Mouse (Mus musculus) midbrain, embryonic 13.5 days (tissue): Measurements from ENCODE around the gene Afg1l. TPM values are rescaled to one million over a fixed set of nuclear protein-coding genes. Genes with fewer than 3 reads are reported as not detected.

Experiments used
- ATAC-seq: fragments of 200-750 bp; cut with Nextera tagmentation; 2 replicates; pipeline ENCODE4 v1.8.0; 2017; ENCODE audit warnings: mild to moderate bottlenecking, moderate TSS enrichment, moderate library complexity
- H3K27ac ChIP-seq: fragments of 300-500 bp; sonication (generic); 2 replicates; pipeline ENCODE4 v1.5.1; 2015; ENCODE audit warnings: inconsistent platforms, mild to moderate bottlenecking, moderate library complexity
- H3K27me3 ChIP-seq: fragments of 300-500 bp; sonication (generic); 2 replicates; pipeline ENCODE4 v1.6.1; 2015; ENCODE audit warnings: mild to moderate bottlenecking, inconsistent platforms
- H3K36me3 ChIP-seq: fragments of 300-500 bp; sonication (generic); 2 replicates; pipeline ENCODE4 v1.6.1; 2015; ENCODE audit warnings: mild to moderate bottlenecking, inconsistent platforms
- H3K4me1 ChIP-seq: fragments of 300-500 bp; sonication (generic); replicated peaks from 2 replicates; pipeline ENCODE4 v1.6.1; 2015; ENCODE audit warnings: inconsistent platforms
- H3K4me2 ChIP-seq: fragments of 300-500 bp; sonication (generic); replicated peaks from 2 replicates; pipeline ENCODE4 v1.6.1; 2015; ENCODE audit warnings: moderate library complexity, mild to moderate bottlenecking, inconsistent platforms
- H3K4me3 ChIP-seq: fragments of 300-500 bp; sonication (generic); replicated peaks from 2 replicates; pipeline ENCODE4 v1.5.1; 2015; ENCODE audit warnings: mild to moderate bottlenecking, inconsistent platforms
- H3K9ac ChIP-seq: fragments of 300-500 bp; sonication (generic); replicated peaks from 2 replicates; pipeline ENCODE4 v1.6.1; 2015; ENCODE audit warnings: mild to moderate bottlenecking, inconsistent platforms
- H3K9me3 ChIP-seq: fragments of 300-500 bp; sonication (generic); 2 replicates; pipeline ENCODE4 v1.6.1; 2016; ENCODE audit warnings: mild to moderate bottlenecking, inconsistent platforms
- WGBS: fragments of 180-500 bp; shearing (Covaris S2); methylation state at CpG from one replicate; pipeline ENCODE4 v1.1.7; 2015; 5-methylcytosine and 5-hydroxymethylcytosine counted together
- polyA plus RNA-seq: library from polyadenylated mRNA; unstranded; fragments of >200 nt; fragmentation: Nextera tagmentation; extraction: Ambion mirVana; gene quantifications from 2 replicates; pipeline ENCODE4 v1.2.1, GENCODE M21; 2015

Afg1l gene
- polyA plus RNA-seq, 1 experiment from 2014 or later = 4.8 TPM

DNA sequence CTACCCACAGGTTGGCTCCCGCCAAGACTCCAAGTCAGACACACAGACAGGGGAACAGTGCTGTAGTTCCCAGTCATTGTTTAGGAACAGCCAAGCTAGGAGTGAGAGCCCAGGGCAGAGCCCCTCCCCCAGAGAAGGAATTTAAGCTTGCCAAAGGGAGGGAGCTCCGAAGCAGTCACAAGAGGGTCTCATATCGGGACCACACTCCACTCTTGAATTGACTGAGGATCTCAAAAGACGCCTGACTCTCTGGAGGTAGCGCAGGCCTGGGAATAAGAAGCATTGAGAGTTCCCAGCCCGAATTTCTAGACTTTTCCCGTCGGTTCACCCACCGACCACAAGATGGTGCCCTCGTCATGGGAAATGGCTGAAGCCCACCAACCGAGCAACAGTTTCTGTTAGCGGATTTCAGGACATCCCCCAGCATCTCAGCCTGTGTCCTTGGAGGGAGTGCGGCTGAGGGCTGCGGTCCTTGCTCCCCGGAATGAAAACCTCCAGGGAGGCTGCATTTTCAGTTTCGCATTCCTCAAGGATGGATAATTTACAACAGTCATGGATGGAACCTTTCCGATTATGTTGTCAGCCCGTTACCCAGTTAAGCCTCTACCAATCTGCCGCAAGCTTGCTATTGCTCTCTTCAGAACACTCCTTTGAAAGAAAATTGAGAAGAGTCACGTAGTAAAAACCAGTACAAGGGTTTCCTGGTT, 170.2 kb downstream of the Afg1l start:
- Histone ChIP-seq H3K4me1 (peaks cover 6% of the 10 kb centered on the region; the same call in 1 of the 2 replicates), H3K4me3 (peak overlapping the region; percentile 27), H3K9me3 (no peaks in the 10 kb centered on the region), H3K36me3 (peaks cover 5% of the 10 kb centered on the region; the same call in 1 of the 2 replicates), H3K27ac (no peak overlapping the region), H3K27me3 (peaks cover 29% of the 10 kb centered on the region), H3K4me2 (peak overlapping the region; percentile 55), H3K9ac (peak overlapping the region; percentile 49; the same call in 1 of the 2 replicates)
- ATAC-seq = peak; percentile 84
- 6% methylated on average over 20 of the region's 20 CpGs for WGBS

DNA sequence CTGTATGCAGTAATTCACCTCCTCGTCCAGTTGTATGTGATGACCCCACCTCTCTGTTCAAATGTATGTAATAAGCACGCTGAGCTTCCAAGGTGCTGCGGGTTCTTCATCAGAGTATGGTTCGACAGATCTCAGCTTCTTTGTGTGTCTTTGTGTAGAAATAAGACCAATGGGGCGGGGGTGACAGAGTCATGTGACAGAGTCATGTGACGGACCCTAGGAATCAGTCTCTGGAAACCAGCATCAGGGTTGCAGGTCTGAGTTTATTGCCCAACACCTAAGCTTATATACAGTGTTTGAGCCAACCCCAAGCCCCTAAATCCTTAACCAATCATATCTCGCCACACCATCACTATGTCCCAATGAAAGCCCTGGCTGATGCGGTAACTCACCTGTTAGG, 171.9 kb downstream of the Afg1l start:
- 88% methylated on average over 8 of the region's 8 CpGs for WGBS
- H3K36me3 ChIP-seq = no peaks in the 10 kb centered on the region

DNA sequence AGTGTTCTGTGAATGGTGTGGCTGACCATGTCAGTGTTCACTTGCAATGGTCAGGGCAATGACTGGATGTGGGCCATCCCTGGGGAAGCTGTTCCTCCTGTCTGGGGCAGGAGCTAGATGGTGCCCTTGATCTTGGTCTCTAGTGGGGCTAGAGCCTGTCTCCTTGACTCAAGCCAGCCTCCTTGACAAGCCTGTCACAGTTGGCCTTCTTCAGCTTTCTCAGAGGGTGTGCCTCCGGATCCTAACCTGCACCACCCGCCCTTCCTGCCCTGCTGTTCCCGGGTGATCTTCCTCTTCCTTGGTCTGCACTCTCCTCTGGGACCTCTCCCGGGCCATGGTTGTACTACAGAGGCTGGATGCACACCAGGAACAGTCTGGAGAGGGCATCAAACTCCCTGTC, 177.6 kb downstream of the Afg1l start:
- 81% methylated on average over 4 of the region's 4 CpGs for WGBS

More for the DNA sequence above, 171.9 kb downstream of the Afg1l start:
- Histone ChIP-seq H3K27me3 (peaks cover 29% of the 10 kb centered on the region), H3K9ac (no peak overlapping the region), H3K27ac (no peak overlapping the region), H3K4me3 (no peak overlapping the region), H3K4me2 (no peak overlapping the region), H3K9me3 (no peaks in the 10 kb centered on the region), H3K4me1 (peaks cover 6% of the 10 kb centered on the region; the same call in 1 of the 2 replicates)
- ATAC-seq = no peak

GRCm38 (mm10) chr10:42299967-42300366, 178.4 kb downstream of the Afg1l start:
- Histone ChIP-seq H3K4me2 (no peak overlapping the region), H3K9me3 (no peaks in the 10 kb centered on the region), H3K27ac (no peak overlapping the region), H3K4me1 (no peaks in the 10 kb centered on the region), H3K9ac (no peak overlapping the region), H3K4me3 (no peak overlapping the region), H3K27me3 (peaks cover 3% of the 10 kb centered on the region; the same call in 1 of the 2 replicates), H3K36me3 (no peaks in the 10 kb centered on the region)
- ATAC-seq = no peak
- WGBS = 76% methylated on average over 7 of the region's 7 CpGs

More for the DNA sequence above, 177.6 kb downstream of the Afg1l start:
- peaks cover 3% of the 10 kb centered on the region; the same call in 1 of the 2 replicates for H3K27me3 ChIP-seq
- no peak overlapping the region for H3K9ac ChIP-seq
- H3K9me3 ChIP-seq = no peaks in the 10 kb centered on the region
- no peak overlapping the region for H3K4me3 ChIP-seq
- H3K27ac ChIP-seq = no peak overlapping the region
- no peaks in the 10 kb centered on the region for H3K36me3 ChIP-seq
- no peak overlapping the region for H3K4me2 ChIP-seq
- no peak for ATAC-seq
- H3K4me1 ChIP-seq = no peaks in the 10 kb centered on the region

DNA sequence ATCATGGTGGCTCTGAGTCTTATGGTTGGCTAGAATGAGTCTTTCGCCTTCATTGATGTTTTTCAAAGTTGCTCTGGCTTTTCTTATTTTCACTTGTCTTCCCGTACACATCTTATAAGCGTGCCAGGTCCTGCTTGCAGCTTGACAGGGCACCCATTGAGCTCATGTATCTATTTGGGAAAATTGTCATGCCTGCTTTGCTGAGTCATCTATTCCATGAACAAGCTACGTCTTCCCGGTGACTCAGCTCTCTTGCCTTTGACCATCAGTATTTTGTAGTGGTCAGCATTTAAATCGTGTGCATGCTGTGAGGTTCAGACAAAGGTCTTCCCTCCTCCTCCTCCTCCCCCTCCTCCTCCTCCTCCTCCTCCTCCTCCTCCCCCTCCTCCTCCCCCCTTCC, 178.9 kb downstream of the Afg1l start:
- no peaks in the 10 kb centered on the region for H3K4me1 ChIP-seq
- WGBS = 80% methylated on average over 6 of the region's 6 CpGs
- H3K27ac ChIP-seq = no peak overlapping the region
- no peak overlapping the region for H3K4me3 ChIP-seq
- H3K4me2 ChIP-seq = no peak overlapping the region
- H3K9ac ChIP-seq = no peak overlapping the region
- peaks cover 2% of the 10 kb centered on the region; the same call in 1 of the 2 replicates for H3K27me3 ChIP-seq
- ATAC-seq = no peak
- H3K36me3 ChIP-seq = no peaks in the 10 kb centered on the region
- no peaks in the 10 kb centered on the region for H3K9me3 ChIP-seq

GRCm38 (mm10) chr10:42297954-42298353, 180.4 kb downstream of the Afg1l start:
- no peaks in the 10 kb centered on the region for H3K4me1 ChIP-seq
- no peak for ATAC-seq
- no peak overlapping the region for H3K27ac ChIP-seq
- H3K27me3 ChIP-seq = no peaks in the 10 kb centered on the region
- no peaks in the 10 kb centered on the region for H3K9me3 ChIP-seq
- H3K4me2 ChIP-seq = no peak overlapping the region
- no peak overlapping the region for H3K4me3 ChIP-seq
- no peaks in the 10 kb centered on the region for H3K36me3 ChIP-seq
- 82% methylated on average over 1 of the region's 1 CpGs for WGBS
- no peak overlapping the region for H3K9ac ChIP-seq

DNA sequence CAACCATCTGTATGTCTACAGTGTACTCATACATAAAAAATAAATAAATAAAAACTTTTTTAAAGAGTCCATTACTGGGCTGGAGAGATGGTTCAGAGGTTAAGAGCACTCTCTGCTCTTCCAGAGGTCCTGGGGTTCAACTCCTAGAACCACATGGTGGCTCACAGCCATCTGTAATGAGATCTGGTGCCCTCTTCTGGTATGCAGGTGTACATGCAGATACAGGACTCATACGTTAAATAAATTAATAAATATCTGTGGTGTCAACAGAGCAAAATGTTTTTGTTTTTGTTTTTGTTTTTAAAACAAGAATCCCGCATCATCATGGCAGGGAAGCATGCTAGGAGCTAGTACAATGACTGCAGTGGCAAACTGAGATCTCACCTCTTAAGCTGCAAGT, 181.3 kb downstream of the Afg1l start:
- Histone ChIP-seq H3K9me3 (no peaks in the 10 kb centered on the region), H3K4me1 (no peaks in the 10 kb centered on the region), H3K36me3 (no peaks in the 10 kb centered on the region), H3K4me2 (no peak overlapping the region), H3K27ac (no peak overlapping the region), H3K27me3 (no peaks in the 10 kb centered on the region), H3K9ac (no peak overlapping the region), H3K4me3 (no peak overlapping the region)
- 86% methylated on average over 2 of the region's 2 CpGs for WGBS
- no peak for ATAC-seq

DNA sequence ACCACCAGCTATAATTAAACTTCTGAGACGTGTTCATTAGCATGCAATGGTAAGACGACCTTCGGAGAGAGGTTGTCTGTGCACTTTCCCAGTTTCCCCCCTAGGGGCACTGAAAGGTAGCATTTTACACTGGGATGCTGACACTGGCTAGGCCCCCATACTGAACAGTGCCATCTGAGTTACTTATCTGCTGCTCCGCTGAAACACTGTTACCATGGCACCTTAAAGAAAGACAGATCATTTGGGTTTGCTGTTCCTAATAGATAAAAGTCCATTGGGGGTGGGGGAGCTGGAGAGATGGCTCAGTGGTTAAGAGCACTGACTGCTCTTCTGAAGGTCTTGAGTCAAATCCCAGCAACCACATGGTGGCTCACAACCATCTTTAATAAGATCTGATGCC, 181.8 kb downstream of the Afg1l start:
- Histone ChIP-seq H3K9ac (no peak overlapping the region), H3K4me2 (no peak overlapping the region), H3K4me3 (no peak overlapping the region), H3K9me3 (no peaks in the 10 kb centered on the region), H3K27ac (no peak overlapping the region), H3K4me1 (no peaks in the 10 kb centered on the region), H3K36me3 (no peaks in the 10 kb centered on the region), H3K27me3 (no peaks in the 10 kb centered on the region)
- WGBS = 57% methylated on average over 4 of the region's 4 CpGs
- no peak for ATAC-seq

GRCm38 (mm10) chr10:42295028-42295427, 183.3 kb downstream of the Afg1l start:
- no peaks in the 10 kb centered on the region for H3K4me1 ChIP-seq
- peak; percentile 67 for ATAC-seq
- no peak overlapping the region for H3K9ac ChIP-seq
- H3K4me2 ChIP-seq = no peak overlapping the region
- H3K9me3 ChIP-seq = no peaks in the 10 kb centered on the region
- no peaks in the 10 kb centered on the region for H3K27me3 ChIP-seq
- 8% methylated on average over 1 of the region's 1 CpGs for WGBS
- H3K27ac ChIP-seq = no peak overlapping the region
- no peak overlapping the region for H3K4me3 ChIP-seq
- H3K36me3 ChIP-seq = no peaks in the 10 kb centered on the region

GRCm38 (mm10) chr10:42294392-42294791, 184.0 kb downstream of the Afg1l start:
- Histone ChIP-seq H3K9ac (no peak overlapping the region), H3K27me3 (no peaks in the 10 kb centered on the region), H3K27ac (no peak overlapping the region), H3K4me3 (no peak overlapping the region), H3K9me3 (no peaks in the 10 kb centered on the region), H3K4me2 (no peak overlapping the region), H3K36me3 (no peaks in the 10 kb centered on the region), H3K4me1 (no peaks in the 10 kb centered on the region)
- no peak for ATAC-seq
- 61% methylated on average over 2 of the region's 2 CpGs for WGBS

GRCm38 (mm10) chr10:42293877-42294276, 184.5 kb downstream of the Afg1l start:
- no peak for ATAC-seq
- H3K4me2 ChIP-seq = no peak overlapping the region

DNA sequence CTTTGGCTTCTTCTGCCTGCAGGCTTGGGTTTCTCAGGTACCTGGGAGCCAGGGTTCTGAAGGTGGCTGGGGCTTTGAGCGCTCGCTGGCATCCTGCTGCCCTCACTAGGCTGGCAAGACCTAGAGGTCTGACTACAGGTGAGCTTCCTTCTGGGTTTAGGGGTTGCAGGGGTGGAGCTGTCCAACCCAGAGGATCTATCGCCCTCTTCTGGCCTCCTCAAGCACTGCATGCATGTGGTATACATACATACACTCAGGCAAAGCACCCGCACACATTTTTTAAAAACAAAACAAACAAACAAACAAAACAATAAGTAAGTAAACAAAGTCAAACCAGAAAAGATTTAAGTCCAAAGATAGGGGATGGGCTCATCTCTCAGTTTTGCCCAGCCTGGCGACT, 187.0 kb downstream of the Afg1l start:
- no peak overlapping the region for H3K4me3 ChIP-seq
- H3K9ac ChIP-seq = no peak overlapping the region
- no peak for ATAC-seq
- no peaks in the 10 kb centered on the region for H3K27me3 ChIP-seq
- no peak overlapping the region for H3K27ac ChIP-seq
- no peaks in the 10 kb centered on the region for H3K4me1 ChIP-seq
- H3K36me3 ChIP-seq = no peaks in the 10 kb centered on the region
- H3K4me2 ChIP-seq = no peak overlapping the region
- WGBS = 60% methylated on average over 5 of the region's 5 CpGs
- H3K9me3 ChIP-seq = 0 out of 2 replicates have a peak, but pooled peaks cover 2% of the 10 kb centered on the region

More at GRCm38 (mm10) chr10:42293877-42294276, 184.5 kb downstream of the Afg1l start:
- Histone ChIP-seq H3K27ac (no peak overlapping the region), H3K4me1 (no peaks in the 10 kb centered on the region), H3K9ac (no peak overlapping the region), H3K27me3 (no peaks in the 10 kb centered on the region), H3K4me3 (no peak overlapping the region), H3K9me3 (no peaks in the 10 kb centered on the region), H3K36me3 (no peaks in the 10 kb centered on the region)
- whole genome bisulfite sequencing = 75% methylated on average over 4 of the region's 4 CpGs

DNA sequence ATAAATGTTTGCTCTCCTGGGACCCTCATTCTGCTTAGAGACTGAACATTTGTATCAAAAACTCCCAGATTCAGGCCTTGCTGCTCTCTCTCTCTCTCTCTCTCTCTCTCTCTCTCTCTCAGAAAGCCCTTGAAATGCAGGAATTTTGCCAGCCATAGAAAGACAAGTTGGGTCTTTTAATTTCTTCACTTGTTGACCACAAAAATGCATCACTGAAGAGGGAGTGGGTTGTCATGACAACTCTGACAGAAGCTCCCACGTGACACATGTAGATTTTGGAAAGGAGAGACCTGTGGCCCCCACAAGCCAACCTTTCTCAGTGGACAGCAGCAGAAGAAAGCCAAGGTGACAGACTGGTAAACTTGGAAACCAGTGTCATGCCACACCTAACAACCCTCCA, 190.7 kb downstream of the Afg1l start:
- Histone ChIP-seq H3K9ac (no peak overlapping the region), H3K9me3 (peaks cover 12% of the 10 kb centered on the region), H3K36me3 (no peaks in the 10 kb centered on the region), H3K4me2 (no peak overlapping the region), H3K27me3 (no peaks in the 10 kb centered on the region), H3K27ac (no peak overlapping the region), H3K4me3 (no peak overlapping the region), H3K4me1 (no peaks in the 10 kb centered on the region)
- ATAC-seq = no peak
- WGBS = 50% methylated on average over 1 of the region's 1 CpGs
